Mouse (Mus musculus) brain, embryonic 18.5 days (tissue): ENCODE measurements at regions not wholly inside any gene's neighbourhood (a gene's known extent, or its start where the extent isn't known, plus 50 kb on each side); places are given as distances from the start of the nearest gene placed in this dataset.

Source experiments
- DNase-seq: peaks from one replicate; pipeline ENCODE4 v3.0.0-alpha.2; 2012; ENCODE audit warnings: low read depth, low spot score

DNA sequence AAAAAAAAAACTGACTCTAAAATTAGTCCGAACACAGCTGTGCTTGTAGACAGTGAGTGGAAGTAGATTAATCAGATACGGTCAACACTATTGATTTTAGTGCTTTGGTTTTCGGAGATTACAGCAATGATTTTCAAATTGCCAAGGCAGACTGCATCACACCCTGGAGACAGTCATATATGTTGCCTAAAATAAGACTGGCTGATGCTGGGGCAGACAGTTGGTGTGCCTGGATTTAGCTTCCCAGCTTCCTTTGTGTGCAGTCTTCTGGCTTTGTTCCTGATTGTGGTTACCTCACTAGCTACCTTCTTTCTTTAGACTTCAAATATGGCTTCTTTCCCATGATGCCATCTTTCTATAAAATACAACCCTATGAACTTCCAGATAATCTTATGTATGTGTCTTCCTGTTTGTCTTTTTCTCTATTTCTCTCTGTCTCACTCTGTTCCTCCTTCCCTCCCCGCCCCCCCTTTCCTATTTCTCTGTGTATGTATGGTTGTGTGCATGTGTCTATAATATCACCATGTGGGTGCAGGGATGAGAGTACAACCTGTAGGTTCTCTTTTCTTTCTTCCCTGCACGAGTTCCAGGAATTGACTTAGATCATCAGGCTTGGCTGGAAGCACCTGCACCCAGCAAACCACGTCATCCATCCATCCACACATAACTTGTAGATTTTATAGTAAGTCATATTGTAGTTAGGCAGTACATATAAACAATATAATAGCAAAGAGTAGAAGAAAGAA lies 199.7 kb upstream of the Gm9008 start:
- no peak for DNase-seq

DNA sequence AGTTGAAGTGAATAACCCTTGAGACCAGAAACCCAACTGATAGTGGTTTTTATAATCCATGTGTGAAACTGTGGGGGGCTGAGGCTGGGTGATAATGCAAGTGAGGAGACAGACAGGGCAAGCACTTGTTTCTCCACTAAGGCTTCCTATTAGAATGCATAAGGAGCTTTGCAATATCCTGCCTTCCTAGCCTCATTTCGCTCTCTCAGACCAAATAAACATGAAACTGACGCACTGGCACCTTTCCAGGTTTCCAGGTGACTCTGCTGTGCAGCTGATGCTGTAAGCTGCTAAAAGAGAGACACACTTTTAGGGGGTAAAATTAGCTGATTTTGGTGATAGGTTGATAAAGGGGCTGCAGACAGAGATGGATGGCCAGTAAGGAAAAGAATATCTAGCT lies 191.2 kb upstream of the Gm9008 start:
- DNase-seq: no peak

GRCm38 (mm10) chr6:76639583-76639982 lies 142.0 kb upstream of the Gm9008 start:
- no peak for DNase-seq

GRCm38 (mm10) chr6:76628379-76628778 lies 130.8 kb upstream of the Gm9008 start:
- DNase-seq: no peak

DNA sequence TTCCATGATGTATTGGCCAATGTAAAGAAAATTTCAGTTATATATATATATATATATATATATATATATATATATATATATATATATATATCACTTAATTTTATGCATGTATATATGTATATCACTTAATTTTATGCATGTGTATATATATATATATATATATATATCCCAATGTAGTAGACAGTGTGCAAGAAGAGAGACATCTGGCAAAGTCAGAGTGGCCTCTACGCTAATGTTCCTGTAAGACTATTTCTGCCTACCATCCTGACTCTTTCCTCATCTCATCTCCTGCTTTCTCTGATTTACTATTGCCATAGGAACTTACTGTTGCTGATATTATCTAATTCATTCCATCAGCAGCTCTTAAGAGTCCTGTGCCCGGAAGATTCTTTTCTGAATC lies 123.9 kb upstream of the Gm9008 start:
- no peak for DNase-seq

- DNase-seq: peak; percentile 28
Observed at GRCm38 (mm10) chr6:76620754-76621204, 123.2 kb upstream of the Gm9008 start.
